Mouse (Mus musculus) heart, adult 18-20 months (tissue): ENCODE measurements at regions not wholly inside any gene's neighbourhood (a gene's known extent, or its start where the extent isn't known, plus 50 kb on each side); places are given as distances from the start of the nearest gene placed in this dataset.

Source experiments
- DNase-seq, 2 experiments: peaks; one replicate each; pipeline ENCODE4 v3.0.0; 2021 to 2022; ENCODE audit warnings: mixed read lengths in 1 of 2

- no peak for DNase-seq
Measured at GRCm38 (mm10) chr2:108913555-108913954, 367.0 kb upstream of the Kif18a start.

GRCm38 (mm10) chr2:108913967-108914366, 366.6 kb upstream of the Kif18a start:
- DNase-seq: no peak

GRCm38 (mm10) chr2:108919500-108920045, 361.0 kb upstream of the Kif18a start:
- no peak for DNase-seq

GRCm38 (mm10) chr2:108920111-108920510, 360.4 kb upstream of the Kif18a start:
- DNase-seq: no peak

- no peak for DNase-seq
Measured at GRCm38 (mm10) chr2:108935981-108936762, 344.4 kb upstream of the Kif18a start.

GRCm38 (mm10) chr2:108980921-108981320, 299.6 kb upstream of the Kif18a start:
- DNase-seq: no peak

- no peak for DNase-seq
Measured at GRCm38 (mm10) chr2:109016223-109016622, 264.3 kb upstream of the Kif18a start.

- no peak for DNase-seq
Measured at GRCm38 (mm10) chr2:109017018-109017707, 263.4 kb upstream of the Kif18a start.

- no peak for DNase-seq
Measured at GRCm38 (mm10) chr2:109038131-109038695, 242.3 kb upstream of the Kif18a start.
